Mouse (Mus musculus) midbrain, embryonic 11.5 days (tissue): Measurements from ENCODE around the gene Gm10447. TPM values are rescaled to one million over a fixed set of nuclear protein-coding genes. Genes with fewer than 3 reads are reported as not detected.

Experiments used
- ATAC-seq: fragments of 200-750 bp; cut with Nextera tagmentation; 2 replicates; pipeline ENCODE4 v1.8.0; 2017; ENCODE audit warnings: moderate TSS enrichment, moderate library complexity; ENCODE audit not compliant: low FRiP score
- DNase-seq: peaks from one replicate; pipeline ENCODE4 v3.0.0; 2015; ENCODE audit warnings: low spot score; ENCODE audit errors: missing footprints
- H3K27ac ChIP-seq: fragments of 300-500 bp; sonication (generic); 2 replicates; pipeline ENCODE4 v1.5.1; 2014; ENCODE audit warnings: low read depth, low read length
- H3K27me3 ChIP-seq: fragments of 300-500 bp; sonication (generic); 2 replicates; pipeline ENCODE4 v1.6.1; 2014; ENCODE audit warnings: mild to moderate bottlenecking, low read length, moderate library complexity, mixed read lengths; ENCODE audit not compliant: control insufficient read depth, insufficient read depth
- H3K36me3 ChIP-seq: fragments of 300-500 bp; sonication (generic); 2 replicates; pipeline ENCODE4 v1.6.1; 2014; ENCODE audit warnings: mild to moderate bottlenecking, low read length, moderate library complexity, mixed read lengths; ENCODE audit not compliant: control insufficient read depth, insufficient read depth
- H3K4me1 ChIP-seq: fragments of 300-500 bp; sonication (generic); 2 replicates; pipeline ENCODE4 v1.6.1; 2014; ENCODE audit warnings: low read length; ENCODE audit not compliant: control insufficient read depth, insufficient read depth
- H3K4me2 ChIP-seq: fragments of 300-500 bp; sonication (generic); 2 replicates; pipeline ENCODE4 v1.6.1; 2014; ENCODE audit warnings: mild to moderate bottlenecking, moderate library complexity
- H3K4me3 ChIP-seq: fragments of 300-500 bp; sonication (generic); 2 replicates; pipeline ENCODE4 v1.5.1; 2014; ENCODE audit warnings: low read depth, low read length
- H3K9ac ChIP-seq: fragments of 300-500 bp; sonication (generic); 2 replicates; pipeline ENCODE4 v1.6.1; 2014; ENCODE audit warnings: low read length
- H3K9me3 ChIP-seq: fragments of 300-500 bp; sonication (generic); 2 replicates; pipeline ENCODE4 v1.6.1; 2016; ENCODE audit warnings: low read length; ENCODE audit not compliant: control insufficient read depth
- WGBS: fragments of 180-500 bp; shearing (Covaris S2); extraction: QIAGEN DNeasy Blood & Tissue Kit; methylation state at CpG from one replicate; pipeline ENCODE4 v1.1.7; 2014; 5-methylcytosine and 5-hydroxymethylcytosine counted together
- polyA plus RNA-seq: library from polyadenylated mRNA; unstranded; fragments of >200 nt; fragmentation: Nextera tagmentation; extraction: Ambion mirVana; gene quantifications from 2 replicates; pipeline ENCODE4 v1.2.1, GENCODE M21; 2014

Gm10447 gene
- polyA plus RNA-seq, 1 experiment from 2014 or later, result not detected

GRCm38 (mm10) chr11:53452396-53452795 is 4.5 kb downstream of the Gm10447 start:
- DNase-seq (no peak), ATAC-seq (no peak)
- no peak overlapping the region for H3K4me2 ChIP-seq
- H3K36me3 ChIP-seq, result no peaks in the 10 kb centered on the region
- H3K27ac ChIP-seq, result no peak overlapping the region
- 0 out of 2 replicates have a peak, but pooled peaks cover 1% of the 10 kb centered on the region for H3K4me1 ChIP-seq
- H3K9me3 ChIP-seq, result no peaks in the 10 kb centered on the region
- H3K4me3 ChIP-seq, result no peak overlapping the region
- WGBS, result 97% methylated on average over 9 of the region's 9 CpGs
- no peak overlapping the region for H3K9ac ChIP-seq
- peaks cover 11% of the 10 kb centered on the region for H3K27me3 ChIP-seq

- Histone ChIP-seq H3K4me1 (no peaks in the 10 kb centered on the region), H3K27me3 (peaks cover 2% of the 10 kb centered on the region; the same call in 1 of the 2 replicates), H3K27ac (no peak overlapping the region), H3K9ac (no peak overlapping the region), H3K4me3 (no peak overlapping the region), H3K4me2 (no peak overlapping the region), H3K36me3 (no peaks in the 10 kb centered on the region), H3K9me3 (no peaks in the 10 kb centered on the region)
- 63% methylated on average over 2 of the region's 2 CpGs for WGBS
- DNase-seq (no peak), ATAC-seq (no peak)
Measured at GRCm38 (mm10) chr11:53451361-53451760, 5.5 kb downstream of the Gm10447 start.

- Histone ChIP-seq H3K4me2 (no peak overlapping the region), H3K9ac (no peak overlapping the region), H3K4me3 (no peak overlapping the region), H3K9me3 (no peaks in the 10 kb centered on the region), H3K27me3 (no peaks in the 10 kb centered on the region), H3K27ac (no peak overlapping the region), H3K36me3 (no peaks in the 10 kb centered on the region), H3K4me1 (no peaks in the 10 kb centered on the region)
- ATAC-seq, result no peak
- no peak for DNase-seq
- WGBS, result 66% methylated on average over 15 of the region's 15 CpGs
Measured at GRCm38 (mm10) chr11:53450070-53450705, 6.7 kb downstream of the Gm10447 start.

GRCm38 (mm10) chr11:53448529-53448928 is 8.4 kb downstream of the Gm10447 start:
- no peaks in the 10 kb centered on the region for H3K9me3 ChIP-seq
- H3K9ac ChIP-seq, result no peak overlapping the region
- no peak overlapping the region for H3K27ac ChIP-seq
- H3K36me3 ChIP-seq, result no peaks in the 10 kb centered on the region
- no peaks in the 10 kb centered on the region for H3K27me3 ChIP-seq
- no peak overlapping the region for H3K4me3 ChIP-seq
- H3K4me2 ChIP-seq, result no peak overlapping the region
- no peak for DNase-seq
- WGBS, result 93% methylated on average over 1 of the region's 1 CpGs
- no peaks in the 10 kb centered on the region for H3K4me1 ChIP-seq
- no peak for ATAC-seq

GRCm38 (mm10) chr11:53447996-53448395 is 8.9 kb downstream of the Gm10447 start:
- H3K27ac ChIP-seq, result no peak overlapping the region
- H3K4me1 ChIP-seq, result no peaks in the 10 kb centered on the region
- no peaks in the 10 kb centered on the region for H3K9me3 ChIP-seq
- H3K27me3 ChIP-seq, result no peaks in the 10 kb centered on the region
- H3K9ac ChIP-seq, result no peak overlapping the region
- ATAC-seq, result no peak
- H3K36me3 ChIP-seq, result no peaks in the 10 kb centered on the region
- DNase-seq, result no peak
- no peak overlapping the region for H3K4me3 ChIP-seq
- H3K4me2 ChIP-seq, result no peak overlapping the region
- WGBS, result 90% methylated on average over 8 of the region's 8 CpGs

GRCm38 (mm10) chr11:53446183-53446582 is 10.7 kb downstream of the Gm10447 start:
- no peaks in the 10 kb centered on the region for H3K27me3 ChIP-seq
- no peak overlapping the region for H3K4me3 ChIP-seq
- 83% methylated on average over 13 of the region's 13 CpGs for whole genome bisulfite sequencing
- DNase-seq (no peak), ATAC-seq (no peak)
- no peak overlapping the region for H3K27ac ChIP-seq
- H3K9ac ChIP-seq, result no peak overlapping the region
- no peak overlapping the region for H3K4me2 ChIP-seq
- H3K36me3 ChIP-seq, result no peaks in the 10 kb centered on the region
- H3K9me3 ChIP-seq, result no peaks in the 10 kb centered on the region
- H3K4me1 ChIP-seq, result no peaks in the 10 kb centered on the region

- DNase-seq (no peak), ATAC-seq (no peak)
- no peak overlapping the region for H3K27ac ChIP-seq
- no peak overlapping the region for H3K9ac ChIP-seq
- H3K36me3 ChIP-seq, result no peaks in the 10 kb centered on the region
- no peaks in the 10 kb centered on the region for H3K27me3 ChIP-seq
- no peaks in the 10 kb centered on the region for H3K9me3 ChIP-seq
- no peak overlapping the region for H3K4me3 ChIP-seq
- no peaks in the 10 kb centered on the region for H3K4me1 ChIP-seq
- WGBS, result 57% methylated on average over 13 of the region's 13 CpGs
- no peak overlapping the region for H3K4me2 ChIP-seq
Measured at GRCm38 (mm10) chr11:53445562-53445961, 11.3 kb downstream of the Gm10447 start.

GRCm38 (mm10) chr11:53443861-53444260 is 13.0 kb downstream of the Gm10447 start:
- Histone ChIP-seq H3K27me3 (no peaks in the 10 kb centered on the region), H3K9me3 (no peaks in the 10 kb centered on the region), H3K4me3 (no peak overlapping the region), H3K9ac (no peak overlapping the region), H3K36me3 (no peaks in the 10 kb centered on the region), H3K27ac (no peak overlapping the region), H3K4me1 (no peaks in the 10 kb centered on the region), H3K4me2 (no peak overlapping the region)
- ATAC-seq, result no peak
- no peak for DNase-seq
- 44% methylated on average over 6 of the region's 6 CpGs for WGBS

- Histone ChIP-seq H3K4me1 (no peaks in the 10 kb centered on the region), H3K27me3 (no peaks in the 10 kb centered on the region), H3K27ac (no peak overlapping the region), H3K9me3 (no peaks in the 10 kb centered on the region), H3K4me3 (no peak overlapping the region), H3K9ac (no peak overlapping the region), H3K36me3 (no peaks in the 10 kb centered on the region), H3K4me2 (no peak overlapping the region)
- ATAC-seq (no peak), DNase-seq (no peak)
- 53% methylated on average over 12 of the region's 12 CpGs for WGBS
Measured at GRCm38 (mm10) chr11:53441921-53442320, 15.0 kb downstream of the Gm10447 start.
